Mouse (Mus musculus) CH12.LX (cell line): ENCODE measurements around the gene Man2b2.

Source experiments
- BHLHE40 ChIP-seq: IDR thresholded peaks from 2 replicates; pipeline ENCODE4 v1.6.1; 2011; ENCODE audit warnings: mild to moderate bottlenecking, low read depth, low read length, improper control_type of control experiment
- CHD2 ChIP-seq: IDR thresholded peaks from 2 replicates; pipeline ENCODE4 v1.6.1; 2011; ENCODE audit warnings: low read length, improper control_type of control experiment
- CTCF ChIP-seq, 2 experiments: IDR thresholded peaks in 1 of 2; conservative IDR thresholded peaks in 1 of 2; 2 replicates each; pipeline ENCODE4 v1.5.1; 2011 to 2012; ENCODE audit warnings: low read depth in 2 of 2, low read length in 2 of 2, improper control_type of control experiment in 1 of 2, inconsistent platforms in 1 of 2, mild to moderate bottlenecking in 1 of 2, moderate library complexity in 1 of 2
- ELF1 ChIP-seq: IDR thresholded peaks from 2 replicates; pipeline ENCODE4 v1.6.1; 2014; ENCODE audit warnings: low read depth, mild to moderate bottlenecking, inconsistent platforms, low read length, improper control_type of control experiment
- EP300 ChIP-seq: IDR thresholded peaks from 2 replicates; pipeline ENCODE4 v1.6.1; 2011; ENCODE audit warnings: low read length, improper control_type of control experiment
- MAX ChIP-seq: IDR thresholded peaks from 2 replicates; pipeline ENCODE4 v1.6.1; 2011; ENCODE audit warnings: low read length, improper control_type of control experiment
- NELFE ChIP-seq: IDR thresholded peaks from 2 replicates; pipeline ENCODE4 v1.6.1; 2011; ENCODE audit warnings: low read depth, low read length, improper control_type of control experiment
- POLR2A ChIP-seq: IDR thresholded peaks from 2 replicates; pipeline ENCODE4 v1.6.1; 2011; ENCODE audit warnings: low read depth, mild to moderate bottlenecking, improper control_type of control experiment, low read length

DNA sequence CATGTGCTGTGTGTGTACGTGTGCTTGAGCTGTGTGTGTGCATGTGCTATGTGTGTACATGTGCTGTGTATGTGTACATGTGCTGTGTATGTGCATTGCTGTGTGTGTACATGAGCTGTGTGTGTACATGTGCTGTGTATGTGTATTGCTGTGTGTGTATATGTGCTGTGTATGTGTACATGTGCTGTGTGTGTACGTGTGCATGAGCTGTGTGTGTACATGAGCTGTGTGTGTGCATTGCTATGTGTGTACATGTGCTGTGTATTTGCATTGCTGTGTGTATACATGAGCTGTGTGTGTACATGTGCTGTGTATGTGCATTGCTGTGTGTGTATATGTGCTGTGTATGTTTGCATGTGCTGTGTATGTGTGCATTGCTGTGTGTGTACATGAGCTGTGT lies 50.9 kb downstream of the Man2b2 start:
- TF ChIP-seq CHD2 (no peak), MAX (no peak), EP300 (no peak), BHLHE40 (no peak), CTCF (conservative IDR thresholded peaks at IDR 0.05 in 1 of 2, IDR thresholded peaks at IDR 0.05 in 1 of 2; ENCODE audit: low read depth in 2 of 2, low read length in 2 of 2) (no peak), ELF1 (no peak), NELFE (no peak), POLR2A (no peak)
